Mouse (Mus musculus): Measurements from ENCODE around the gene Pear1. TPM values are rescaled to one million over a fixed set of nuclear protein-coding genes. Genes with fewer than 3 reads are reported as not detected.

Gene Pear1
- total RNA-seq, 2 experiments from 2014 or later = 11.1 TPM

GRCm38 (mm10) chr3:87735335-87735734 lies 88.8 kb downstream of the Pear1 start:
- DNase-seq (ENCODE audit: extremely low spot score in 1 of 2, low spot score in 1 of 2) = no peak

DNA sequence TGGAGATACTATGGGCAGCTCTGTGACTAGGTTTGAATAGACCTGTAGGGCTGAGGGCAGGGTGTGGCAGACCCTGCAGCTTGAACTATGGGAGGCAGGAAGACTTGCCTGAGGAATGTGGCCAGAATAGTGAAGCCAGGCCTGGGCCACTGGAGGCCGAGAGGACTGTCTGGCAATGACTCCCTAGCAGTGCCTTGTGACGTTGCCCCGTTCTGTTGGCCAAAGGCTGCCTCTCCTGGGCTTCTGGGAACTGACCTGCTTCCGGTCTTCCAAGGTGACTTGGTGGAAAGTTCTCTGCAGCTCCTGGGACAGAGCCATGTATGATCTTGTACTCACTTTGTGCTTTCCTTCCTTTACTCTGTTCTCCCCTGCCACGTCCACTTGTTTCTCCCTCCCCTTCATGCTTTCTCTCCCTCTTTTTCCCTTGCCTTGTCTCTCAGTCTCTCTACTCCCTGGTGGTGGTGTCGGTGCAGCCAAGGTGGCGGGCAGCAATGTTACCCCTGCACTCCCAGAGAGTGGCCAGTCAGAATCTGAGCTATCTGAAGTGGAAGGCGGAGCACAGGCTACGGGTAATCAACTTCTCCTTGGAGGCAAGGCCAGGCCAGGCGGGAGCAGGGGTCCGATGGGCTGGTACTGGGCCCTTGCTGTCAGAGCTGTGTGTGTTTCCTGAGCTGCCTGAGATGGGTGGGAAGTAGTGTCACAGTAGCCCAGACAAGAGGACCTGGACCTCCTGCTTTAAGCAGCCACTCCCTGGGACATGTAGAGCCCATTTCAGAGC lies 89.9 kb downstream of the Pear1 start:
- no peak for DNase-seq (ENCODE audit: extremely low spot score in 1 of 2, low spot score in 1 of 2)

DNA sequence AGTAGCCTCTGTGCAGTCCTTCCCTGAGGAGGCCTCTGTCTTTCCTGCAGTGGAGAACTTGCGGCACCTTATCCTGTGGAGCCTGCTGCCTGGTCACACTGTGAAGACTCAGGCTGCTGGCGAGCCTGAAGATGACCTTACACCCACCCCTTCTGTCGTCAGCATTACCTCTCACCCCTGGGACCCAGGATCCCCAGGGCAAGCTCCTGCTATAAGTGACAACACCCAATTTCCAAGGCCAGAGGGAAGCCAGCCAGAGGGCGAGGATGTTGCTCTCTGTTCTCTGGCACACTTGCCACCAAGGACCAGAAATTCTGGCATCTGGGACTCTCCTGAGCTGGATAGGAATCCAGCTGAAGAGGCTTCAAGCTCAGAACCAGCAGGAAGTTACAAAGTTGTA lies 91.0 kb downstream of the Pear1 start:
- no peak for DNase-seq (ENCODE audit: extremely low spot score in 1 of 2, low spot score in 1 of 2)

GRCm38 (mm10) chr3:87728696-87729095 lies 95.4 kb downstream of the Pear1 start:
- DNase-seq (ENCODE audit: extremely low spot score in 1 of 2, low spot score in 1 of 2) = no peak

GRCm38 (mm10) chr3:87726191-87726590 lies 97.9 kb downstream of the Pear1 start:
- DNase-seq (ENCODE audit: extremely low spot score in 1 of 2, low spot score in 1 of 2) = no peak

GRCm38 (mm10) chr3:87725396-87726160 lies 98.5 kb downstream of the Pear1 start:
- DNase-seq (ENCODE audit: extremely low spot score in 1 of 2, low spot score in 1 of 2) = no peak

- DNase-seq (ENCODE audit: extremely low spot score in 1 of 2, low spot score in 1 of 2) = no peak
Measured at GRCm38 (mm10) chr3:87724556-87724955, 99.5 kb downstream of the Pear1 start.

DNA sequence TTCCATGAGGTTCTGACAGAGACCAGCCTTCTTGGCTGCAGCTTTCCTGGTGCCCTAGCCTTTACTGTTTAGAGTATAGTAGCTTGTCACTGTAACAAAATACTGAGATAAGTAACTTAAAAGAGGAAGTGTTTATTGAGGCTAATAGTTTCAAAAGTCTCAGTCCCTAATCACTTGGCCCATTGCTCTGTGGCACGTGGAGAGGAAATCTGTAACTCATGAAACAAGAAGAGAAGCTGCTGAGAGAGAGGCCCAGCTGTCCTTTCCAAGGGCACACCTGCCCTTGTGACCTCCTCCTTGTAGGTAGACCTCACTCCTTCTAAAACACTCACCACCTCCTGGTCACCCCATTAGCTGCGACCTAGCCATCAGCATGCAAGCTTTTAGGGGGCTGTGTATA lies 105.6 kb downstream of the Pear1 start:
- no peak for DNase-seq (ENCODE audit: extremely low spot score in 1 of 2, low spot score in 1 of 2)

Other genes with a start within 250 kb of the Pear1 start
- 10 to 100 TPM; 58.5 to 66.4 TPM for gene Arhgef11, start 206.7 kb downstream of the Pear1 start, total RNA-seq (2021)
- 1 to 10 TPM in 1 of 2 experiments, under 1 TPM in 1; 0.44 to 1.2 TPM for gene Lrrc71, start 75.7 kb downstream of the Pear1 start, total RNA-seq (2021)
- gene Ntrk1, start 29.1 kb downstream of the Pear1 start, total RNA-seq (2021) = under 1 TPM in 1 of 2 experiments, not detected in 1; 0.39 TPM
- under 1 TPM; 0.09 to 0.10 TPM for gene Insrr, start 27.4 kb downstream of the Pear1 start, total RNA-seq (2021)
- not detected for gene Sh2d2a, start 22.4 kb upstream of the Pear1 start, total RNA-seq (2021)
- gene Prcc, start 61.3 kb upstream of the Pear1 start, total RNA-seq (2021) = 10 to 100 TPM; 60.5 to 63.5 TPM
- gene Hdgf, start 82.0 kb upstream of the Pear1 start, total RNA-seq (2021) = 100 to 1,000 TPM; 134 to 145 TPM
- 10 to 100 TPM; 52.8 to 54.1 TPM for gene Mrpl24, start 95.2 kb upstream of the Pear1 start, total RNA-seq (2021)
- gene Isg20l2, start 106.0 kb upstream of the Pear1 start, total RNA-seq (2021) = 10 to 100 TPM; 14.7 to 17.1 TPM
- gene Rrnad1, start 106.4 kb upstream of the Pear1 start, total RNA-seq (2021) = 10 to 100 TPM; 17.9 to 22.5 TPM
- 1 to 10 TPM; 2.2 to 2.3 TPM for gene Crabp2, start 124.4 kb upstream of the Pear1 start, total RNA-seq (2021)
- 1 to 10 TPM; 4.6 to 5.5 TPM for gene Nes, start 146.8 kb upstream of the Pear1 start, total RNA-seq (2021)
- gene Bcan, start 175.9 kb upstream of the Pear1 start, total RNA-seq (2021) = 100 to 1,000 TPM; 329 to 388 TPM
- 10 to 100 TPM in 1 of 2 experiments, 1 to 10 TPM in 1; 7.3 to 12.0 TPM for gene Hapln2, start 203.3 kb upstream of the Pear1 start, total RNA-seq (2021)
- gene Gpatch4, start 218.8 kb upstream of the Pear1 start, total RNA-seq (2021) = 10 to 100 TPM; 14.9 to 15.7 TPM
- gene Naxe, start 234.2 kb upstream of the Pear1 start, total RNA-seq (2021) = 10 to 100 TPM; 80.8 to 84.2 TPM

Data from layer of hippocampus, postnatal 25 days (tissue).